Mouse (Mus musculus): ENCODE measurements around the gene Hes2. TPM values are rescaled to one million over a fixed set of nuclear protein-coding genes. Genes with fewer than 3 reads are reported as not detected.

The Hes2 gene
- polyA plus RNA-seq, 1 experiment = not detected

GRCm38 (mm10) chr4:152201492-152201891 lies 42.8 kb downstream of the Hes2 start:
- 0 out of 2 replicates have a peak overlapping the region, but pooled peaks have one; percentile 22 for H3K27ac ChIP-seq (ENCODE audit: insufficient read depth, low read length)
- TF ChIP-seq POLR2A (IDR thresholded peaks at IDR 0.05; ENCODE audit: extremely low read depth, insufficient read depth, low read length) = no peak
- TF ChIP-seq CTCF (IDR thresholded peaks at IDR 0.05; ENCODE audit: extremely low read depth, insufficient read depth, low read length) = no peak

GRCm38 (mm10) chr4:152202418-152202817 lies 43.8 kb downstream of the Hes2 start:
- H3K27ac ChIP-seq (ENCODE audit: insufficient read depth, low read length) = peak overlapping the region; percentile 22
- TF ChIP-seq CTCF (IDR thresholded peaks at IDR 0.05; ENCODE audit: extremely low read depth, insufficient read depth, low read length) = no peak
- no peak for TF ChIP-seq POLR2A (IDR thresholded peaks at IDR 0.05; ENCODE audit: extremely low read depth, insufficient read depth, low read length)

More at GRCm38 (mm10) chr4:152201492-152201891, 42.8 kb downstream of the Hes2 start:
- Histone ChIP-seq H3K4me3 (ENCODE audit: insufficient read depth, low read length) (no peak overlapping the region), H3K4me1 (ENCODE audit: control insufficient read depth, insufficient read depth, low read length) (peaks cover 15% of the 10 kb centered on the region)

DNA sequence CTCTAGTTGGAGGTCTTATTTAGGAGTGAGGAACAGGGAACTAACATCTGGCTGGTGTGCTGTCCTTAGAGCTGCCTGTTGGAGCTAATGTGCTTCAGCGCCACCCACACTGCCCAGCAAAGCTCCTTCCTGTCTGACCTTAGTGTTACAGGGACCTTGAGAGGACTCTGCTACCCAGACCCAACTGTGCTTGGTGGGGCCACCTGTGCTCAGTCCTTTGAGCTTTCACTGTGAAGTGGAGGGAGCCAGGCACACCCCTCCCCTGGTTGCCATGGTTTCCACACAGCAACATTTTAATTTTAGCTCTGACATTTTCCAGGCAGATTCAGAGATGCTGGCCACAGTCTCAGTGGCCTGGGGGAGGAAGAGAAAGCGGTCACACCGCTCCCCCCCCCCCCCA lies 44.2 kb downstream of the Hes2 start:
- peaks cover 15% of the 10 kb centered on the region for H3K4me1 ChIP-seq (ENCODE audit: control insufficient read depth, insufficient read depth, low read length)
- H3K4me3 ChIP-seq (ENCODE audit: insufficient read depth, low read length) = no peak overlapping the region
- no peak for TF ChIP-seq CTCF (IDR thresholded peaks at IDR 0.05; ENCODE audit: extremely low read depth, insufficient read depth, low read length)
- TF ChIP-seq POLR2A (IDR thresholded peaks at IDR 0.05; ENCODE audit: extremely low read depth, insufficient read depth, low read length) = 0 out of 2 replicates have a peak, but pooled peaks have one; percentile 16
- peak overlapping the region; percentile 11 for H3K27ac ChIP-seq (ENCODE audit: insufficient read depth, low read length)

More at GRCm38 (mm10) chr4:152202418-152202817, 43.8 kb downstream of the Hes2 start:
- Histone ChIP-seq H3K4me3 (ENCODE audit: insufficient read depth, low read length) (no peak overlapping the region), H3K4me1 (ENCODE audit: control insufficient read depth, insufficient read depth, low read length) (peaks cover 15% of the 10 kb centered on the region)

GRCm38 (mm10) chr4:152204663-152205062 lies 46.0 kb downstream of the Hes2 start:
- H3K4me1 ChIP-seq (ENCODE audit: control insufficient read depth, insufficient read depth, low read length) = peaks cover 15% of the 10 kb centered on the region
- no peak overlapping the region for H3K27ac ChIP-seq (ENCODE audit: insufficient read depth, low read length)
- no peak for TF ChIP-seq CTCF (IDR thresholded peaks at IDR 0.05; ENCODE audit: extremely low read depth, insufficient read depth, low read length)
- no peak for TF ChIP-seq POLR2A (IDR thresholded peaks at IDR 0.05; ENCODE audit: extremely low read depth, insufficient read depth, low read length)
- no peak overlapping the region for H3K4me3 ChIP-seq (ENCODE audit: insufficient read depth, low read length)

GRCm38 (mm10) chr4:152206199-152206598 lies 47.5 kb downstream of the Hes2 start:
- H3K27ac ChIP-seq (ENCODE audit: insufficient read depth, low read length) = no peak overlapping the region
- no peak overlapping the region for H3K4me3 ChIP-seq (ENCODE audit: insufficient read depth, low read length)
- no peak for TF ChIP-seq CTCF (IDR thresholded peaks at IDR 0.05; ENCODE audit: extremely low read depth, insufficient read depth, low read length)
- TF ChIP-seq POLR2A (IDR thresholded peaks at IDR 0.05; ENCODE audit: extremely low read depth, insufficient read depth, low read length) = no peak
- peaks cover 15% of the 10 kb centered on the region for H3K4me1 ChIP-seq (ENCODE audit: control insufficient read depth, insufficient read depth, low read length)

DNA sequence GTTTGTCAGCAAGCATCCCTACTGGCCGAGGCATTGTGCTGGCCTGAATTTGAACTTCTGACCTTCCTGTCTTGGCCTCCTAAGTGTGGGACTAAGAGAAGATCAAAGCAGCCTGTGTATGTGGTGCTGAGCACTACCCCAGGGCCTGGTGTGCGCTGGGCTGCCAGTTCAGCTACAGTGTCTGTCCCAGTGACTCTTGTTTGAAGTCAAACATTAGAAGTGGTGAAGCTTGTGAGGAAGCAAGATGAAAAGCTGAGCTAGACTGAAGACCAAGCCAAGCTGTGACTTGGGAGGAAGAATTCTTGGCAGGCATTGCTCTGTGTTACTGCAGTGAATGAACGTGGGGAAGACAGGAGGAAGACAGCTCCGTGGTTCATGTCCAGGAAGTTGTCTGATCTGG lies 51.0 kb downstream of the Hes2 start:
- TF ChIP-seq CTCF (IDR thresholded peaks at IDR 0.05; ENCODE audit: extremely low read depth, insufficient read depth, low read length) (no peak), POLR2A (IDR thresholded peaks at IDR 0.05; ENCODE audit: extremely low read depth, insufficient read depth, low read length) (no peak)
- Histone ChIP-seq H3K4me3 (ENCODE audit: insufficient read depth, low read length) (no peak overlapping the region), H3K4me1 (ENCODE audit: control insufficient read depth, insufficient read depth, low read length) (peaks cover 10% of the 10 kb centered on the region)

More for the DNA sequence above, 51.0 kb downstream of the Hes2 start:
- H3K27ac ChIP-seq (ENCODE audit: insufficient read depth, low read length) = no peak overlapping the region

Other genes starting within 250 kb of the Hes2 start
- gene Dnajc11, start 225.2 kb upstream of the Hes2 start, polyA plus RNA-seq (2012; rRNA removed) = 58.5 and 64.9 TPM in 2 replicates
- gene Thap3, start 169.9 kb upstream of the Hes2 start, polyA plus RNA-seq (2012; rRNA removed) = 29.7 and 31.5 TPM in 2 replicates
- 9.3 and 9.6 TPM in 2 replicates for gene Phf13, start 162.6 kb upstream of the Hes2 start, polyA plus RNA-seq (2012; rRNA removed)
- 11.8 and 12.6 TPM in 2 replicates for gene Klhl21, start 150.1 kb upstream of the Hes2 start, polyA plus RNA-seq (2012; rRNA removed)
- 13.7 and 19.1 TPM in 2 replicates for gene Zbtb48, start 131.2 kb upstream of the Hes2 start, polyA plus RNA-seq (2012; rRNA removed)
- gene Tas1r1, start 120.3 kb upstream of the Hes2 start, polyA plus RNA-seq (2012; rRNA removed) = 0.23 and 0.53 TPM in 2 replicates
- gene Nol9, start 119.5 kb upstream of the Hes2 start, polyA plus RNA-seq (2012; rRNA removed) = 16.7 and 17.1 TPM in 2 replicates
- 59.9 and 72.3 TPM in 2 replicates for gene Plekhg5, start 86.4 kb upstream of the Hes2 start, polyA plus RNA-seq (2012; rRNA removed)
- gene Tnfrsf25, start 42.9 kb upstream of the Hes2 start, polyA plus RNA-seq (2012; rRNA removed) = 12.7 and 14.7 TPM in 2 replicates
- gene Espn, start 6.5 kb upstream of the Hes2 start, polyA plus RNA-seq (2012; rRNA removed) = 1.8 and 2.6 TPM in 2 replicates
- 333 and 334 TPM in 2 replicates for gene Acot7, start 19.3 kb downstream of the Hes2 start, polyA plus RNA-seq (2012; rRNA removed)
- gene Gpr153, start 115.4 kb downstream of the Hes2 start, polyA plus RNA-seq (2012; rRNA removed) = 24.0 and 25.9 TPM in 2 replicates
- gene Hes3, start 132.8 kb downstream of the Hes2 start, polyA plus RNA-seq (2012; rRNA removed) = 1.1 and 1.2 TPM in 2 replicates
- gene Icmt, start 138.4 kb downstream of the Hes2 start, polyA plus RNA-seq (2012; rRNA removed) = 32.9 and 35.2 TPM in 2 replicates
- gene Rnf207, start 160.1 kb downstream of the Hes2 start, polyA plus RNA-seq (2012; rRNA removed) = 22.2 and 25.0 TPM in 2 replicates
- gene Rpl22, start 166.9 kb downstream of the Hes2 start, polyA plus RNA-seq (2012; rRNA removed) = 201 and 216 TPM in 2 replicates
- 67.5 and 75.5 TPM in 2 replicates for gene Chd5, start 179.8 kb downstream of the Hes2 start, polyA plus RNA-seq (2012; rRNA removed)